Mouse (Mus musculus): ENCODE measurements around the gene Cald1.

DNA sequence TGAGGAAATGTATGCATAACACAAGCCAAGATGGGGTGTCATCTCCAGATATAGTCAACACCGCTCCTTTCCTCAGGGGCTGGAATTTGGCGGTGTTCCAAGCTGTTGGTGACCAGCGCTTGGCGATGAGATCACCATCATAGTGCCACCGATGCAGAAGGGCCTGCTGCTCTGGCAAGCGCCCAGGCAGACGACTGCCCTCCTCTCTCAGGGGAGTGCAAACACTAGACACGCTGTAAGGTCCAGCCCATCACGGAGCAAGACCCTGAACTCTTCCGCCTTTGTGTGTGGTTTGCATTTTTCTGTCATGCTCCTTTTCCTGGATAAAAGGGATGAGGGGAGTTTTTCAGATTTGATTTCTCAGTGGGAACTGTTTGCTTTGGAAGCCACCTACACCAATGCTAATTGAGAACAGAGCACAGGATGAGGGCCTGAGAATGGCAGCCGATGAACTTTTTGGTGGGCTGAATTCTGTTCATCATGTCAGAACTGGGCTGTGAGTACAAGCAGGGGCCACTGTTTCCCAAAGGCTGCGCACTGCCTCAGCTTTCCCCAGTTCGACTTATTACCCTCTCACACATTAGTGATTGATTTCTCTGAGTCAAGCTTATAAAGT is 110.5 kb downstream of the Cald1 start:
- TF ChIP-seq POLR2A (IDR thresholded peaks at IDR 0.05; ENCODE audit: control insufficient read depth, extremely low read depth, insufficient read depth, low read length, poor library complexity) (no peak), CTCF (IDR thresholded peaks at IDR 0.05; ENCODE audit: borderline replicate concordance, control insufficient read depth, extremely low read depth, insufficient read depth, low read length, poor library complexity) (no peak)
